Mouse (Mus musculus) CH12.LX (cell line): Measurements from ENCODE around the gene Kbtbd8. TPM values are rescaled to one million over a fixed set of nuclear protein-coding genes. Genes with fewer than 3 reads are reported as not detected.

Source experiments
- DNase-seq: peaks from one replicate; pipeline ENCODE4 v3.0.0-alpha.2; 2013; ENCODE audit errors: extremely low read depth
- H3K27ac ChIP-seq: 2 replicates; pipeline ENCODE4 v1.5.1; 2012; ENCODE audit warnings: low read depth, mild to moderate bottlenecking, control low read depth, moderate library complexity; ENCODE audit not compliant: insufficient read depth
- H3K27me3 ChIP-seq: replicated peaks from 2 replicates; pipeline ENCODE3; 2012; ENCODE audit warnings: inconsistent platforms
- H3K36me3 ChIP-seq, 2 experiments: replicated peaks in 1 of 2; 2 replicates each; pipeline versions ENCODE3 to v1.6.1; 2012; ENCODE audit warnings: inconsistent platforms in 1 of 2, low read length in 1 of 2, mild to moderate bottlenecking in 1 of 2, mixed read lengths in 1 of 2, moderate library complexity in 1 of 2; ENCODE audit not compliant: control insufficient read depth in 1 of 2, insufficient read depth in 1 of 2
- H3K4me1 ChIP-seq, 2 experiments: 2 replicates each; pipeline ENCODE4 v1.6.1; 2012; ENCODE audit warnings: inconsistent platforms in 1 of 2, moderate library complexity in 1 of 2; ENCODE audit not compliant: insufficient read depth in 2 of 2, control insufficient read depth in 1 of 2
- H3K4me2 ChIP-seq: 2 replicates; pipeline ENCODE4 v1.6.1; 2012; ENCODE audit warnings: low read depth, mild to moderate bottlenecking, control low read depth; ENCODE audit not compliant: poor library complexity, insufficient read depth, severe bottlenecking
- H3K4me3 ChIP-seq, 3 experiments: fragments of 150-350 bp in 1 of 3; sonication (generic) in 1 of 3; replicated peaks in 1 of 3; 2 replicates each; pipeline versions ENCODE3 to v1.5.1; 2011 to 2012; ENCODE audit warnings: low read depth in 2 of 3, low read length in 2 of 3, mild to moderate bottlenecking in 2 of 3, moderate library complexity in 2 of 3, control low read depth in 1 of 3, improper control_type of control experiment in 1 of 3, inconsistent platforms in 1 of 3, mixed read lengths in 1 of 3; ENCODE audit not compliant: poor library complexity in 1 of 3
- H3K79me2 ChIP-seq: replicated peaks from 2 replicates; pipeline ENCODE4 v1.6.1; 2012; ENCODE audit warnings: mild to moderate bottlenecking, moderate library complexity; ENCODE audit not compliant: control insufficient read depth, poor library complexity, insufficient read depth, severe bottlenecking; ENCODE audit errors: extremely low read depth
- H3K9ac ChIP-seq: 2 replicates; pipeline ENCODE4 v1.6.1; 2012; ENCODE audit warnings: low read depth, mild to moderate bottlenecking, control low read depth, moderate library complexity; ENCODE audit not compliant: insufficient read depth
- H3K9me3 ChIP-seq: replicated peaks from 2 replicates; pipeline ENCODE3; 2012; ENCODE audit warnings: low read length, inconsistent platforms, mixed read lengths
- ELF1 ChIP-seq: IDR thresholded peaks from 2 replicates; pipeline ENCODE4 v1.6.1; 2014; ENCODE audit warnings: low read depth, mild to moderate bottlenecking, inconsistent platforms, low read length, improper control_type of control experiment
- EP300 ChIP-seq: IDR thresholded peaks from 2 replicates; pipeline ENCODE4 v1.6.1; 2011; ENCODE audit warnings: low read length, improper control_type of control experiment
- JUN ChIP-seq: IDR thresholded peaks from 2 replicates; pipeline ENCODE4 v1.6.1; 2011; ENCODE audit warnings: low read depth, mild to moderate bottlenecking, low read length, improper control_type of control experiment, moderate library complexity; ENCODE audit not compliant: insufficient read depth
- KAT2A ChIP-seq: IDR thresholded peaks from 2 replicates; pipeline ENCODE4 v1.6.1; 2012; ENCODE audit warnings: low read length, improper control_type of control experiment, inconsistent platforms; ENCODE audit not compliant: insufficient replicate concordance
- MXI1 ChIP-seq: IDR thresholded peaks from 2 replicates; pipeline ENCODE4 v1.6.1; 2011; ENCODE audit warnings: mild to moderate bottlenecking, low read depth, low read length, improper control_type of control experiment
- MYC ChIP-seq: IDR thresholded peaks from 2 replicates; pipeline ENCODE4 v1.6.1; 2011; ENCODE audit warnings: low read depth, mild to moderate bottlenecking, improper control_type of control experiment, low read length
- TCF12 ChIP-seq: IDR thresholded peaks from 2 replicates; pipeline ENCODE4 v1.6.1; 2014; ENCODE audit warnings: low read depth, mild to moderate bottlenecking, inconsistent platforms, low read length, improper control_type of control experiment
- USF2 ChIP-seq: conservative IDR thresholded peaks from 2 replicates; pipeline ENCODE4 v1.6.1; 2011; ENCODE audit warnings: low read depth, low read length, improper control_type of control experiment
- ZKSCAN1 ChIP-seq: IDR thresholded peaks from 2 replicates; pipeline ENCODE4 v1.6.1; 2012; ENCODE audit warnings: low read depth, inconsistent platforms, low read length, improper control_type of control experiment, borderline replicate concordance
- ZMIZ1 ChIP-seq: IDR thresholded peaks from 2 replicates; pipeline ENCODE4 v1.6.1; 2012; ENCODE audit warnings: low read depth, mild to moderate bottlenecking, inconsistent platforms, low read length, improper control_type of control experiment
- dilution Hi-C: fragments of 300-500 bp; cut with MboI; formaldehyde crosslinking; loops from 2 replicates; pipeline ENCODE4 v1.14.3; 2020; ENCODE audit warnings: low sequenced_read_pairs; ENCODE audit not compliant: extremely low pct_unique_long_range_greater_than_20kb, extremely low pct_ligation_motif_present
- in situ Hi-C: fragments of 300-500 bp; cut with MboI; formaldehyde crosslinking; loops from 3 replicates; pipeline ENCODE4 v1.14.3; 2019; ENCODE audit warnings: low sequenced_read_pairs, low pct_ligation_motif_present, low pct_unique_long_range_greater_than_20kb, mixed read lengths
- polyA plus RNA-seq: library from polyadenylated mRNA; unstranded; fragments of >175 nt; gene quantifications from 2 replicates; pipeline ENCODE4 v1.2.1, GENCODE M21; 2012; ENCODE audit warnings: low read depth; ENCODE audit not compliant: insufficient read length
- total RNA-seq, 2 experiments: library from RNA; depleted of rRNA; stranded (reverse); fragments of 300-350 nt in 1 of 2; fragments of >200 nt in 1 of 2; gene quantifications; 2 replicates each; pipeline ENCODE4 v1.2.3; 2012 to 2014

Gene Kbtbd8
- total and polyA plus RNA-seq, 3 experiments, result 1.9 to 12.3 (median 5.0) TPM

GRCm38 (mm10) chr6:95174311-95175143 is 57.5 kb downstream of the Kbtbd8 start:
- H3K27ac ChIP-seq, result no peak overlapping the region
- in situ Hi-C loops, result no loop called here
- no peaks in the 10 kb centered on the region for H3K27me3 ChIP-seq
- H3K4me3 ChIP-seq, result no peak overlapping the region
- DNase-seq, result no peak
- H3K36me3 ChIP-seq, result no peaks in the 10 kb centered on the region
- dilution Hi-C loops, result no loop called here
- H3K9me3 ChIP-seq, result no peaks in the 10 kb centered on the region
- H3K79me2 ChIP-seq, result no peaks in the 10 kb centered on the region
- H3K4me2 ChIP-seq, result no peak overlapping the region
- TF ChIP-seq ELF1, result no peak
- no peak for TF ChIP-seq USF2
- TF ChIP-seq EP300, result no peak
- TF ChIP-seq MXI1, result no peak
- no peak for TF ChIP-seq MYC
- no peak for TF ChIP-seq ZKSCAN1
- no peak for TF ChIP-seq JUN
- TF ChIP-seq KAT2A, result no peak
- TF ChIP-seq TCF12, result no peak
- TF ChIP-seq ZMIZ1, result no peak
- H3K9ac ChIP-seq, result no peak overlapping the region
- H3K4me1 ChIP-seq, result peaks cover 0 to 6% of the 10 kb centered on the region in 2 experiments; a peak in 2 of 4 replicates

Other genes with a start within 250 kb of the Kbtbd8 start
- not detected in 2 replicates for gene Gm10234, start 204.9 kb downstream of the Kbtbd8 start, total RNA-seq (2012; rRNA removed)
- not detected in 2 replicates for gene Gm10234, start 204.9 kb downstream of the Kbtbd8 start, total RNA-seq (2014; rRNA removed)
- gene Gm10234, start 204.9 kb downstream of the Kbtbd8 start, polyA plus RNA-seq, result not detected in 2 replicates